Mouse (Mus musculus): Measurements from ENCODE around the gene Mrps7. TPM values are rescaled to one million over a fixed set of nuclear protein-coding genes. Genes with fewer than 3 reads are reported as not detected.

Mrps7 gene
- polyA plus RNA-seq, 1 experiment from 2014 or later: 86.2 TPM

DNA sequence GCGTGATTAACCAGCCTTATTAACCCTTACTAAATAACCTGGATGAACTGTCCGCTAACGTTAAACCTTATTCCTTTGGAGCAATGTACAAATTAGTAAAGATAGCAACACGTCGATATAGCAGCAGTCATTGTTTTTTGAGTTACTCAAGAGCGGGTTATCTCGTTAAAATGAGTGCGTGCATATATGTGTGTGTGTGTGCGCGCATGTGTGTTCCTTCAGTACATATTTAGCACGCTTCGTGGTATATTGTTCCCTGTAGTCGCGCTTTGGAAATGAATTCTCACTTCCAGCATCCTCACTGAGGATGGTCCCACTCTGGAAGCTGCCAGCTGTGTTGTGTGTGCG, 623 bp upstream of the Mrps7 start:
- ATAC-seq (replicated peaks; ENCODE audit: extremely low read depth, insufficient read depth, low FRiP score): no peak
- 4% methylated on average over 15 of the region's 15 CpGs for WGBS
- H3K9me3 ChIP-seq (replicated peaks; ENCODE audit: control insufficient read depth, low read length): no peaks in the 10 kb centered on the region
- no peaks in the 10 kb centered on the region for H3K27me3 ChIP-seq (ENCODE audit: control insufficient read depth, insufficient read depth, low read length)
- H3K27ac ChIP-seq (ENCODE audit: low read length): peak overlapping the region; percentile 91
- peak overlapping the region; percentile 99 for H3K9ac ChIP-seq (ENCODE audit: low read length)
- H3K4me2 ChIP-seq (ENCODE audit: low read depth, low read length): peak overlapping the region; percentile 69
- H3K4me3 ChIP-seq (ENCODE audit: low read length): peak overlapping the region; percentile 94
- peaks cover 33% of the 10 kb centered on the region for H3K4me1 ChIP-seq (ENCODE audit: control insufficient read depth, insufficient read depth, low read length)
- peaks cover 18% of the 10 kb centered on the region for H3K36me3 ChIP-seq (ENCODE audit: control insufficient read depth, insufficient read depth)

DNA sequence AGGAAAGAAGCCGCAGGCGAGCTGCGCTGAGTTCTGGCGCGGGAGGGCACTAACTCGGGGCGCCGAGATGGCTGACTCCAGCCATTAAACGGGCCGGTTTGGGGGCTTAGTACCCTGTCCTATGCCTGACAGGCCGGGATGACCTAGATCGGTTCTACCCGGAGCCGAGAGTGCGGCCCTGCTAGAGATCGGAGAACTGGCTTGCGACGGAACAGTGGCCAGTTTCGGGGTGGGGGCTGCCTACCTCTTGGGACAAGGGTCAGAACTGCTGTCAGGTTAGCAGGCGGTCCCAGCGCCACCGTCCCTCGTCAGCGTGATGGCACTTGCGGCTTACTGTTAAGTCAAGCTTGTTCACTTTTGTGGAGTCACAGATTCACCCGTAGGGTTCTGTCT, 575 bp downstream of the Mrps7 start:
- H3K9me3 ChIP-seq (replicated peaks; ENCODE audit: control insufficient read depth, low read length): no peaks in the 10 kb centered on the region
- peak overlapping the region; percentile 93 for H3K4me2 ChIP-seq (ENCODE audit: low read depth, low read length)
- peak; percentile 28; the same call in 1 of the 2 replicates for ATAC-seq (replicated peaks; ENCODE audit: extremely low read depth, insufficient read depth, low FRiP score)
- H3K27ac ChIP-seq (ENCODE audit: low read length): peak overlapping the region; percentile 91
- peak overlapping the region; percentile 94 for H3K4me3 ChIP-seq (ENCODE audit: low read length)
- H3K4me1 ChIP-seq (ENCODE audit: control insufficient read depth, insufficient read depth, low read length): peaks cover 33% of the 10 kb centered on the region
- H3K9ac ChIP-seq (ENCODE audit: low read length): peak overlapping the region; percentile 99
- H3K36me3 ChIP-seq (ENCODE audit: control insufficient read depth, insufficient read depth): peaks cover 23% of the 10 kb centered on the region
- under 1% methylated on average over 26 of the region's 26 CpGs for WGBS
- no peaks in the 10 kb centered on the region for H3K27me3 ChIP-seq (ENCODE audit: control insufficient read depth, insufficient read depth, low read length)

- Histone ChIP-seq H3K36me3 (ENCODE audit: control insufficient read depth, insufficient read depth) (peaks cover 24% of the 10 kb centered on the region), H3K9me3 (replicated peaks; ENCODE audit: control insufficient read depth, low read length) (no peaks in the 10 kb centered on the region), H3K27me3 (ENCODE audit: control insufficient read depth, insufficient read depth, low read length) (no peaks in the 10 kb centered on the region), H3K9ac (ENCODE audit: low read length) (no peak overlapping the region), H3K4me2 (ENCODE audit: low read depth, low read length) (no peak overlapping the region), H3K4me1 (ENCODE audit: control insufficient read depth, insufficient read depth, low read length) (peaks cover 20% of the 10 kb centered on the region), H3K4me3 (ENCODE audit: low read length) (no peak overlapping the region), H3K27ac (ENCODE audit: low read length) (no peak overlapping the region)
- WGBS: 89% methylated on average over 18 of the region's 18 CpGs
- ATAC-seq (replicated peaks; ENCODE audit: extremely low read depth, insufficient read depth, low FRiP score): no peak
These were observed 3.0 kb downstream of the Mrps7 start for GRCm38 (mm10) chr11:115606733-115607132.

DNA sequence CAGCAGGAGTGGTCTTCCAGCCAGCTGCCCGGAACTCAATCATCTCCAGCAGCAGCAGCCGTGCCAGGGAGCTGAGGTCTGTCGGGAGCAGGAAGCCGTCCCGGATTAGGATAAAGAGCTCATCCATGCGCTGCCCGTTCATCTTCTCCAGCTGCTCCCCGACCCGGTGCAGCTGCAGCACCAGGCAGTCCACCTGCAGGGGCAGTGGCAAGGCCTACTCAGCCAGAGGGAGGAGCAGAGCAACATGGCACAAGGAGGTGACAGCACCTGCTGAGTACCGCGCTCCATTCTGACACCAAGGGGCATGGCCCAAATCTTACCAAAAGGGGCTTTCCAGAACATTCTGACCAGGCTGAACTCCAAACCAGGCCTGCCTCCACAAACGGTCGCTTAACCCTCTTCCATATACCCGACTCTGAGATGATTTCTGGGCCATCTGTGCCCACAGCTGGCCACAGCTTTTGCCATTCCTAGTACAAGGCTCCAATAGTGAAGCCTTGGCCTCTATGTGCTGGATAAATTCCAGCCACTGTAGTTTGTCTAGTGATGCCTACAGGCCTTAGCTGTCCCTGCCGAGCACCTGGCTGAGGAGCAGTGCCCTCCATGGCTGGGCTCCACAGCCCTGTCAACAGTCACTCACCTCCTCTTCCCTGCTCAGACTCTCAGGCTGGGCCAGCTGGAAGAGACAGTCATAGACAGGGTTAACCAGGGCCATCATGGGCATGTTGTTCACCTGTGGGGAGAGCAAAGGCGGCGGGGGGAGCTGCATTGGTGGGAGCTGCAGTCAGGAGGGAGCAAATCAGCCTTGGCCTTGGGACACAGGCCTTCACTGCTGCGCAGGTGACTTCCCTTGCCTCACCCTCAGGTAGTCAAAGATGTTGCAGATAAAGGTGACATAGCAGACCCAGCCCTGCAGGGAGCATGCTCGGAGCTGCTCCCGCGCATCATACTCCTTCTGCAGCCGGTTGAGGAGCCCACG, 5.0 kb downstream of the Mrps7 start:
- no peak for ATAC-seq (replicated peaks; ENCODE audit: extremely low read depth, insufficient read depth, low FRiP score)
- Histone ChIP-seq H3K36me3 (ENCODE audit: control insufficient read depth, insufficient read depth) (peaks cover 24% of the 10 kb centered on the region), H3K4me3 (ENCODE audit: low read length) (no peak overlapping the region), H3K9me3 (replicated peaks; ENCODE audit: control insufficient read depth, low read length) (no peaks in the 10 kb centered on the region), H3K27me3 (ENCODE audit: control insufficient read depth, insufficient read depth, low read length) (no peaks in the 10 kb centered on the region), H3K4me1 (ENCODE audit: control insufficient read depth, insufficient read depth, low read length) (peaks cover 12% of the 10 kb centered on the region), H3K9ac (ENCODE audit: low read length) (no peak overlapping the region), H3K27ac (ENCODE audit: low read length) (no peak overlapping the region), H3K4me2 (ENCODE audit: low read depth, low read length) (no peak overlapping the region)
- WGBS: 77% methylated on average over 23 of the region's 23 CpGs

DNA sequence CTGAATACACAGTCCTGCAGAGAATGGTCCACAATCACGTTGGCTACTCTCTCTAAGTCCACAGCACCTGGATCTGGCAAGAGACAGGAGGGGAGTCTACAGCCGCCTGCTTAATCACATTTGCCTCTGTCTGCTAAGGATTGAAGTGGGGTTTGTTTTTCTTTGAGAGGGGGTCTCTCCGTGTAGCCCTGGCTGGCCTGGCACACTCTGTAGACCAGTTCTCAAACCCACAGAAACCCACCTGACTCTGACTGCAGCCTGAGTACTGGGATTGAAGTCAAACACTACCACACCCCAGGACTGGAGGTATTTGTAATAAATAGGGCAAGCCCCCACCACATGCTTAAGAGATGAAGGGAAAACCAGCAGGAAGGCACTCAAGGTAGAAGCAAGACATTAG, 5.9 kb downstream of the Mrps7 start:
- no peaks in the 10 kb centered on the region for H3K9me3 ChIP-seq (replicated peaks; ENCODE audit: control insufficient read depth, low read length)

DNA sequence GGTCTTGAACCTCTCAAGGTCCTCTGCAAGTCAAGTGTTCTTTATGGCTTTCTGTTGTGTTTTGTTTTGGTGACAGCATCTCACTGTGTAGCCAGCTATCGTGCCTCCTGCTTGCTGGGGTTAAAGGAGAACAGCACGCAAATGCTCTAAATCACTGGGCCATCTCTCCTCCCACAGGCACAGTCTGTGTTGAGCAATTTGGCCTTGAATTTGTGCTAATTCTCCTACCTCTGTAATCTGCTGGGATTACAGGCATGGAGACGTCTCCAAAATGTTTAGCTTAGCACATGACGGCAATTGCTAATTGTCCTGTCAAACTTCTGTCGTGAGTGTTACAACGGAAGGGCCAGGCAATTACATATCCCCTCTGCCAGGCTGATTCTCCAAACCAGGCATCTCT, 7.4 kb downstream of the Mrps7 start:
- no peak overlapping the region for H3K27ac ChIP-seq (ENCODE audit: low read length)
- no peak overlapping the region for H3K4me3 ChIP-seq (ENCODE audit: low read length)
- peaks cover 13% of the 10 kb centered on the region for H3K4me1 ChIP-seq (ENCODE audit: control insufficient read depth, insufficient read depth, low read length)
- no peaks in the 10 kb centered on the region for H3K27me3 ChIP-seq (ENCODE audit: control insufficient read depth, insufficient read depth, low read length)
- H3K9ac ChIP-seq (ENCODE audit: low read length): no peak overlapping the region
- peaks cover 22% of the 10 kb centered on the region for H3K36me3 ChIP-seq (ENCODE audit: control insufficient read depth, insufficient read depth)
- ATAC-seq (replicated peaks; ENCODE audit: extremely low read depth, insufficient read depth, low FRiP score): no peak
- 85% methylated on average over 6 of the region's 6 CpGs for WGBS
- H3K4me2 ChIP-seq (ENCODE audit: low read depth, low read length): no peak overlapping the region
- no peaks in the 10 kb centered on the region for H3K9me3 ChIP-seq (replicated peaks; ENCODE audit: control insufficient read depth, low read length)

More for the DNA sequence above, 5.9 kb downstream of the Mrps7 start:
- H3K27me3 ChIP-seq (ENCODE audit: control insufficient read depth, insufficient read depth, low read length): no peaks in the 10 kb centered on the region
- WGBS: 67% methylated on average over 3 of the region's 3 CpGs
- H3K27ac ChIP-seq (ENCODE audit: low read length): no peak overlapping the region
- peaks cover 24% of the 10 kb centered on the region for H3K36me3 ChIP-seq (ENCODE audit: control insufficient read depth, insufficient read depth)
- peaks cover 16% of the 10 kb centered on the region for H3K4me1 ChIP-seq (ENCODE audit: control insufficient read depth, insufficient read depth, low read length)
- ATAC-seq (replicated peaks; ENCODE audit: extremely low read depth, insufficient read depth, low FRiP score): no peak
- H3K9ac ChIP-seq (ENCODE audit: low read length): no peak overlapping the region
- no peak overlapping the region for H3K4me3 ChIP-seq (ENCODE audit: low read length)
- no peak overlapping the region for H3K4me2 ChIP-seq (ENCODE audit: low read depth, low read length)

- peaks cover 15% of the 10 kb centered on the region for H3K36me3 ChIP-seq (ENCODE audit: control insufficient read depth, insufficient read depth)
- no peaks in the 10 kb centered on the region for H3K27me3 ChIP-seq (ENCODE audit: control insufficient read depth, insufficient read depth, low read length)
- peaks cover 15% of the 10 kb centered on the region for H3K4me1 ChIP-seq (ENCODE audit: control insufficient read depth, insufficient read depth, low read length)
- H3K4me3 ChIP-seq (ENCODE audit: low read length): peak overlapping the region; percentile 83
- peak overlapping the region; percentile 88 for H3K4me2 ChIP-seq (ENCODE audit: low read depth, low read length)
- ATAC-seq (replicated peaks; ENCODE audit: extremely low read depth, insufficient read depth, low FRiP score): peak; percentile 51; the same call in 1 of the 2 replicates
- WGBS: under 1% methylated on average over 13 of the region's 13 CpGs
- no peaks in the 10 kb centered on the region for H3K9me3 ChIP-seq (replicated peaks; ENCODE audit: control insufficient read depth, low read length)
- H3K9ac ChIP-seq (ENCODE audit: low read length): peak overlapping the region; percentile 91
- H3K27ac ChIP-seq (ENCODE audit: low read length): peak overlapping the region; percentile 98
These were observed 8.3 kb downstream of the Mrps7 start for GRCm38 (mm10) chr11:115612059-115612409.

DNA sequence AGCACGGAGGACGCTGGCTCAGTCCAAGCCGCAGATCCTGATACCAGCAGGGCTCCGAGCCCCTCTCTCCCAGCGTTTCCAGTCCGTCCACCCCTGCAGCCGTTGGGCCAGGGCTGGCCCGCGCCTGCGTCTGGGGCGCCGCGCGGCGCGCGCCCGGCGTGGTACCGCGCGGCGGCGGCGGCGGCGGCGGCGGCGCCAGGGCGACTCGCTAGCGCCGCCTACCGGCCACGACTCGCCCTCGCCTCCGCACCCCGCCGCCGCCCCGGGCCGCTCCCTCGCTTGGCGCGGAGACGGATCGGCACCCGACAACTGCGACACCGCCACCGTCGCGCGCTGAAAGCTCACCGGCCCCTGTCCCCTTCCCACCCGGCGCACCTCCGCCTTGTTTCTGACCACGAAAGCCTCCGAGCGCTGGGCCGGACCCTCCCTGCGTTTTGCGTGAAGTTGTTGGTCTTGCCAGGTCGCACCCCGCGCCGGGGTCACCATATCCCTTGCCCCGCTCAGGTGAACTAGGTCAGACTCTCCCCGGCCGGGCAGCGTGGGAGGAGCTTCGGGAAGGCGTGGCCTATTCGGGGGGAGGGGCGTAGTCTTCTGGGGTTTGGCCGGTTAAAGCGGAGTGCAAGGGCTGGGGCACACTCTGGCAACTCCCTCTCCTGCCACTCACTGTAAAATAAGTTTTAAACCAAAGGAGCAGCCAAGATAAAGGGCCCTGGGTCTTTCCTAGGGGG, 8.8 kb downstream of the Mrps7 start, which contains the start of gene Mif4gd:
TSS of gene Mif4gd (minus strand) at position 560 of the 728 bp plus-strand sequence.
- under 1% methylated on average over 66 of the region's 80 CpGs for WGBS
- Histone ChIP-seq H3K27me3 (ENCODE audit: control insufficient read depth, insufficient read depth, low read length) (no peaks in the 10 kb centered on the region), H3K9me3 (replicated peaks; ENCODE audit: control insufficient read depth, low read length) (no peaks in the 10 kb centered on the region), H3K27ac (ENCODE audit: low read length) (peak within 1 kb of the TSS; percentile 98), H3K4me3 (ENCODE audit: low read length) (peak within 1 kb of the TSS; percentile 83), H3K36me3 (ENCODE audit: control insufficient read depth, insufficient read depth) (peaks cover 13% of the 10 kb centered on the region; the same call in 1 of the 2 replicates), H3K4me1 (ENCODE audit: control insufficient read depth, insufficient read depth, low read length) (peaks cover 16% of the 10 kb centered on the region), H3K4me2 (ENCODE audit: low read depth, low read length) (peak within 1 kb of the TSS; percentile 88), H3K9ac (ENCODE audit: low read length) (peak within 1 kb of the TSS; percentile 91)
- peak; percentile 84 for ATAC-seq (replicated peaks; ENCODE audit: extremely low read depth, insufficient read depth, low FRiP score)

Data from heart, embryonic 16.5 days (tissue).